Mouse (Mus musculus) hindbrain, embryonic 12.5 days (tissue): Measurements from ENCODE around the gene Gm13272. TPM values are rescaled to one million over a fixed set of nuclear protein-coding genes. Genes with fewer than 3 reads are reported as not detected.

Experiments
- polyA plus RNA-seq: library from polyadenylated mRNA; unstranded; fragments of >200 nt; fragmentation: Nextera tagmentation; extraction: Ambion mirVana; gene quantifications from 2 replicates; pipeline ENCODE4 v1.2.1, GENCODE M21; 2016

Gene Gm13272
- polyA plus RNA-seq, 1 experiment from 2014 or later, result not detected

Other genes with a start within 250 kb of the Gm13272 start
- not detected in 2 replicates for gene Ifna15, start 221.6 kb upstream of the Gm13272 start, polyA plus RNA-seq
- not detected in 2 replicates for gene Ifna14, start 208.1 kb upstream of the Gm13272 start, polyA plus RNA-seq
- gene Ifna9, start 187.5 kb upstream of the Gm13272 start, polyA plus RNA-seq, result not detected in 2 replicates
- not detected in 2 replicates for gene Ifna12, start 176.5 kb upstream of the Gm13272 start, polyA plus RNA-seq
- not detected in 2 replicates for gene C87499, start 145.4 kb upstream of the Gm13272 start, polyA plus RNA-seq
- not detected in 2 replicates for gene Ifna13, start 135.4 kb upstream of the Gm13272 start, polyA plus RNA-seq
- not detected in 2 replicates for gene Ifna16, start 102.9 kb upstream of the Gm13272 start, polyA plus RNA-seq
- not detected in 2 replicates for gene Ifna2, start 95.9 kb upstream of the Gm13272 start, polyA plus RNA-seq
- gene Ifnab, start 88.5 kb upstream of the Gm13272 start, polyA plus RNA-seq, result not detected in 2 replicates
- 1.4 and 1.9 TPM in 2 replicates for gene Gm26566, start 58.0 kb upstream of the Gm13272 start, polyA plus RNA-seq
- 144 and 152 TPM in 2 replicates for gene Klhl9, start 57.4 kb upstream of the Gm13272 start, polyA plus RNA-seq
- not detected in 2 replicates for gene Gm13271, start 25.0 kb upstream of the Gm13272 start, polyA plus RNA-seq
- gene Gm13283, start 19.7 kb upstream of the Gm13272 start, polyA plus RNA-seq, result 0.31 and 0.39 TPM in 2 replicates
- gene Gm13290, start 6.0 kb upstream of the Gm13272 start, polyA plus RNA-seq, result not detected in 2 replicates
- not detected in 2 replicates for gene Gm13289, start 2.9 kb upstream of the Gm13272 start, polyA plus RNA-seq
- not detected in 2 replicates for gene Ifnz, start 2.3 kb downstream of the Gm13272 start, polyA plus RNA-seq
- 0.62 TPM in 1 of 2 replicates, not detected in the other for gene Gm13276, start 5.9 kb downstream of the Gm13272 start, polyA plus RNA-seq
- not detected in 2 replicates for gene Gm13277, start 8.8 kb downstream of the Gm13272 start, polyA plus RNA-seq
- gene Gm13278, start 11.7 kb downstream of the Gm13272 start, polyA plus RNA-seq, result not detected in 2 replicates
- gene Gm13275, start 14.6 kb downstream of the Gm13272 start, polyA plus RNA-seq, result not detected in 2 replicates
- not detected in 2 replicates for gene Gm13279, start 17.5 kb downstream of the Gm13272 start, polyA plus RNA-seq
- gene Gm13285, start 19.8 kb downstream of the Gm13272 start, polyA plus RNA-seq, result 0.26 and 0.95 TPM in 2 replicates
- gene Gm13287, start 23.4 kb downstream of the Gm13272 start, polyA plus RNA-seq, result not detected in 2 replicates
- not detected in 2 replicates for gene Gm13288, start 25.7 kb downstream of the Gm13272 start, polyA plus RNA-seq
- gene Ifna7, start 36.4 kb downstream of the Gm13272 start, polyA plus RNA-seq, result not detected in 2 replicates
- not detected in 2 replicates for gene Ifna11, start 40.1 kb downstream of the Gm13272 start, polyA plus RNA-seq
- not detected in 2 replicates for gene Ifna6, start 47.6 kb downstream of the Gm13272 start, polyA plus RNA-seq
- gene Ifna5, start 55.7 kb downstream of the Gm13272 start, polyA plus RNA-seq, result not detected in 2 replicates
- not detected in 2 replicates for gene Ifna4, start 62.0 kb downstream of the Gm13272 start, polyA plus RNA-seq
- not detected in 2 replicates for gene Ifna1, start 70.2 kb downstream of the Gm13272 start, polyA plus RNA-seq
- gene Ifne, start 100.4 kb downstream of the Gm13272 start, polyA plus RNA-seq, result not detected in 2 replicates